Mouse (Mus musculus): ENCODE data around the gene Tdp1.

GRCm38 (mm10) chr12:99956411-99956810 is 72.1 kb downstream of the Tdp1 start:
- no peak for TF ChIP-seq CTCF (IDR thresholded peaks at IDR 0.05)
- TF ChIP-seq EP300 (IDR thresholded peaks at IDR 0.05): no peak
